Mouse (Mus musculus): ENCODE data around the gene Slc9a9. TPM values are rescaled to one million over a fixed set of nuclear protein-coding genes. Genes with fewer than 3 reads are reported as not detected.

The Slc9a9 gene
- polyA plus RNA-seq, 1 experiment from 2014 or later = 3.2 TPM

- no peaks in the 10 kb centered on the region for H3K36me3 ChIP-seq
- 81% methylated on average over 2 of the region's 2 CpGs for WGBS
These were observed 78.8 kb downstream of the Slc9a9 start for GRCm38 (mm10) chr9:94748503-94748902.

GRCm38 (mm10) chr9:94750187-94750586 lies 80.5 kb downstream of the Slc9a9 start:
- H3K4me1 ChIP-seq (replicated peaks) = peaks cover 6% of the 10 kb centered on the region; the same call in 1 of the 2 replicates
- no peaks in the 10 kb centered on the region for H3K27me3 ChIP-seq (ENCODE audit: insufficient read depth, poor library complexity, severe bottlenecking)
- 87% methylated on average over 8 of the region's 8 CpGs for WGBS
- H3K27ac ChIP-seq = no peak overlapping the region
- no peak overlapping the region for H3K4me3 ChIP-seq
- H3K36me3 ChIP-seq = no peaks in the 10 kb centered on the region
- no peaks in the 10 kb centered on the region for H3K9me3 ChIP-seq
- DNase-seq (ENCODE audit: low spot score) = no peak

More at GRCm38 (mm10) chr9:94748503-94748902, 78.8 kb downstream of the Slc9a9 start:
- no peak for DNase-seq (ENCODE audit: low spot score)
- Histone ChIP-seq H3K4me3 (no peak overlapping the region), H3K27ac (no peak overlapping the region), H3K4me1 (replicated peaks) (peaks cover 6% of the 10 kb centered on the region; the same call in 1 of the 2 replicates), H3K27me3 (ENCODE audit: insufficient read depth, poor library complexity, severe bottlenecking) (no peaks in the 10 kb centered on the region), H3K9me3 (no peaks in the 10 kb centered on the region)

- H3K9me3 ChIP-seq = no peaks in the 10 kb centered on the region
- no peak overlapping the region for H3K4me3 ChIP-seq
- H3K36me3 ChIP-seq = no peaks in the 10 kb centered on the region
- no peaks in the 10 kb centered on the region for H3K27me3 ChIP-seq (ENCODE audit: insufficient read depth, poor library complexity, severe bottlenecking)
- peaks cover 6% of the 10 kb centered on the region; the same call in 1 of the 2 replicates for H3K4me1 ChIP-seq (replicated peaks)
- WGBS = 76% methylated on average over 19 of the region's 19 CpGs
- DNase-seq (ENCODE audit: low spot score) = no peak
- H3K27ac ChIP-seq = no peak overlapping the region
These were observed 81.4 kb downstream of the Slc9a9 start for GRCm38 (mm10) chr9:94750935-94751637.

- H3K27ac ChIP-seq = no peak overlapping the region
- no peak overlapping the region for H3K4me3 ChIP-seq
- H3K9me3 ChIP-seq = no peaks in the 10 kb centered on the region
- WGBS = 79% methylated on average over 10 of the region's 10 CpGs
- no peaks in the 10 kb centered on the region for H3K36me3 ChIP-seq
- peaks cover 6% of the 10 kb centered on the region; the same call in 1 of the 2 replicates for H3K4me1 ChIP-seq (replicated peaks)
- no peak for DNase-seq (ENCODE audit: low spot score)
- H3K27me3 ChIP-seq (ENCODE audit: insufficient read depth, poor library complexity, severe bottlenecking) = no peaks in the 10 kb centered on the region
These were observed 81.9 kb downstream of the Slc9a9 start for GRCm38 (mm10) chr9:94751638-94752021.

GRCm38 (mm10) chr9:94752121-94752520 lies 82.4 kb downstream of the Slc9a9 start:
- H3K36me3 ChIP-seq = no peaks in the 10 kb centered on the region
- no peak overlapping the region for H3K27ac ChIP-seq
- 90% methylated on average over 3 of the region's 3 CpGs for WGBS
- no peaks in the 10 kb centered on the region for H3K27me3 ChIP-seq (ENCODE audit: insufficient read depth, poor library complexity, severe bottlenecking)
- no peak for DNase-seq (ENCODE audit: low spot score)
- H3K4me3 ChIP-seq = no peak overlapping the region
- no peaks in the 10 kb centered on the region for H3K9me3 ChIP-seq
- peaks cover 6% of the 10 kb centered on the region; the same call in 1 of the 2 replicates for H3K4me1 ChIP-seq (replicated peaks)

GRCm38 (mm10) chr9:94759904-94760303 lies 90.2 kb downstream of the Slc9a9 start:
- Histone ChIP-seq H3K9me3 (no peaks in the 10 kb centered on the region), H3K27me3 (ENCODE audit: insufficient read depth, poor library complexity, severe bottlenecking) (no peaks in the 10 kb centered on the region), H3K4me1 (replicated peaks) (no peaks in the 10 kb centered on the region), H3K4me3 (no peak overlapping the region), H3K36me3 (no peaks in the 10 kb centered on the region), H3K27ac (no peak overlapping the region)
- DNase-seq (ENCODE audit: low spot score) = no peak
- WGBS = 45% methylated on average over 5 of the region's 5 CpGs

- H3K27me3 ChIP-seq (ENCODE audit: insufficient read depth, poor library complexity, severe bottlenecking) = no peaks in the 10 kb centered on the region
- H3K9me3 ChIP-seq = no peaks in the 10 kb centered on the region
- H3K36me3 ChIP-seq = no peaks in the 10 kb centered on the region
- H3K4me3 ChIP-seq = no peak overlapping the region
- no peaks in the 10 kb centered on the region; the same call in 1 of the 2 replicates for H3K4me1 ChIP-seq (replicated peaks)
- no peak for DNase-seq (ENCODE audit: low spot score)
- 78% methylated on average over 6 of the region's 6 CpGs for WGBS
- no peak overlapping the region for H3K27ac ChIP-seq
These were observed 98.4 kb downstream of the Slc9a9 start for GRCm38 (mm10) chr9:94768114-94768513.

- H3K9me3 ChIP-seq = no peaks in the 10 kb centered on the region
- 75% methylated on average over 4 of the region's 4 CpGs for WGBS
- DNase-seq (ENCODE audit: low spot score) = no peak
- no peaks in the 10 kb centered on the region for H3K27me3 ChIP-seq (ENCODE audit: insufficient read depth, poor library complexity, severe bottlenecking)
- H3K27ac ChIP-seq = no peak overlapping the region
- no peaks in the 10 kb centered on the region for H3K36me3 ChIP-seq
- no peaks in the 10 kb centered on the region; the same call in 1 of the 2 replicates for H3K4me1 ChIP-seq (replicated peaks)
- H3K4me3 ChIP-seq = no peak overlapping the region
These were observed 98.8 kb downstream of the Slc9a9 start for GRCm38 (mm10) chr9:94768524-94768923.

- 81% methylated on average over 4 of the region's 4 CpGs for WGBS
- Histone ChIP-seq H3K4me3 (no peak overlapping the region), H3K9me3 (no peaks in the 10 kb centered on the region), H3K36me3 (no peaks in the 10 kb centered on the region), H3K27me3 (ENCODE audit: insufficient read depth, poor library complexity, severe bottlenecking) (no peaks in the 10 kb centered on the region), H3K27ac (no peak overlapping the region), H3K4me1 (replicated peaks) (no peaks in the 10 kb centered on the region; the same call in 1 of the 2 replicates)
- no peak for DNase-seq (ENCODE audit: low spot score)
These were observed 103.6 kb downstream of the Slc9a9 start for GRCm38 (mm10) chr9:94773357-94773756.

GRCm38 (mm10) chr9:94788261-94788660 lies 118.6 kb downstream of the Slc9a9 start:
- H3K4me1 ChIP-seq (replicated peaks) = no peaks in the 10 kb centered on the region
- no peaks in the 10 kb centered on the region for H3K27me3 ChIP-seq (ENCODE audit: insufficient read depth, poor library complexity, severe bottlenecking)
- H3K9me3 ChIP-seq = no peaks in the 10 kb centered on the region
- H3K27ac ChIP-seq = no peak overlapping the region
- H3K36me3 ChIP-seq = no peaks in the 10 kb centered on the region
- no peak for DNase-seq (ENCODE audit: low spot score)
- WGBS = 87% methylated on average over 3 of the region's 3 CpGs
- H3K4me3 ChIP-seq = no peak overlapping the region

GRCm38 (mm10) chr9:94790966-94791365 lies 121.3 kb downstream of the Slc9a9 start:
- WGBS = 88% methylated on average over 2 of the region's 2 CpGs
- H3K9me3 ChIP-seq = no peaks in the 10 kb centered on the region
- DNase-seq (ENCODE audit: low spot score) = no peak
- no peaks in the 10 kb centered on the region for H3K36me3 ChIP-seq
- H3K4me1 ChIP-seq (replicated peaks) = no peaks in the 10 kb centered on the region
- no peak overlapping the region for H3K27ac ChIP-seq
- H3K4me3 ChIP-seq = no peak overlapping the region
- H3K27me3 ChIP-seq (ENCODE audit: insufficient read depth, poor library complexity, severe bottlenecking) = no peaks in the 10 kb centered on the region

- Histone ChIP-seq H3K27me3 (ENCODE audit: insufficient read depth, poor library complexity, severe bottlenecking) (no peaks in the 10 kb centered on the region), H3K4me3 (no peak overlapping the region), H3K9me3 (no peaks in the 10 kb centered on the region), H3K4me1 (replicated peaks) (no peaks in the 10 kb centered on the region), H3K27ac (no peak overlapping the region), H3K36me3 (no peaks in the 10 kb centered on the region)
- no peak for DNase-seq (ENCODE audit: low spot score)
These were observed 133.4 kb downstream of the Slc9a9 start for GRCm38 (mm10) chr9:94803073-94803472.

GRCm38 (mm10) chr9:94805506-94805905 lies 135.8 kb downstream of the Slc9a9 start:
- Histone ChIP-seq H3K27me3 (ENCODE audit: insufficient read depth, poor library complexity, severe bottlenecking) (no peaks in the 10 kb centered on the region), H3K27ac (no peak overlapping the region), H3K4me3 (no peak overlapping the region), H3K4me1 (replicated peaks) (no peaks in the 10 kb centered on the region), H3K9me3 (no peaks in the 10 kb centered on the region), H3K36me3 (no peaks in the 10 kb centered on the region)
- WGBS = 73% methylated on average over 8 of the region's 8 CpGs
- no peak for DNase-seq (ENCODE audit: low spot score)

Measured in hindbrain, embryonic 10.5 days (tissue).